Mouse (Mus musculus) CH12.LX (cell line): ENCODE measurements at regions not wholly inside any gene's neighbourhood (a gene's known extent, or its start where the extent isn't known, plus 50 kb on each side); places are given as distances from the start of the nearest gene placed in this dataset.

Experiments used
- DNase-seq: peaks from one replicate; pipeline ENCODE4 v3.0.0-alpha.2; 2013; ENCODE audit errors: extremely low read depth
- H3K27ac ChIP-seq: 2 replicates; pipeline ENCODE4 v1.5.1; 2012; ENCODE audit warnings: low read depth, mild to moderate bottlenecking, control low read depth, moderate library complexity; ENCODE audit not compliant: insufficient read depth
- H3K27me3 ChIP-seq: replicated peaks from 2 replicates; pipeline ENCODE3; 2012; ENCODE audit warnings: inconsistent platforms
- H3K36me3 ChIP-seq, 2 experiments: replicated peaks in 1 of 2; 2 replicates each; pipeline versions ENCODE3 to v1.6.1; 2012; ENCODE audit warnings: inconsistent platforms in 1 of 2, low read length in 1 of 2, mild to moderate bottlenecking in 1 of 2, mixed read lengths in 1 of 2, moderate library complexity in 1 of 2; ENCODE audit not compliant: control insufficient read depth in 1 of 2, insufficient read depth in 1 of 2
- H3K4me1 ChIP-seq, 2 experiments: 2 replicates each; pipeline ENCODE4 v1.6.1; 2012; ENCODE audit warnings: inconsistent platforms in 1 of 2, moderate library complexity in 1 of 2; ENCODE audit not compliant: insufficient read depth in 2 of 2, control insufficient read depth in 1 of 2
- H3K4me2 ChIP-seq: 2 replicates; pipeline ENCODE4 v1.6.1; 2012; ENCODE audit warnings: low read depth, mild to moderate bottlenecking, control low read depth; ENCODE audit not compliant: poor library complexity, insufficient read depth, severe bottlenecking
- H3K4me3 ChIP-seq, 3 experiments: fragments of 150-350 bp in 1 of 3; sonication (generic) in 1 of 3; replicated peaks in 1 of 3; 2 replicates each; pipeline versions ENCODE3 to v1.5.1; 2011 to 2012; ENCODE audit warnings: low read depth in 2 of 3, low read length in 2 of 3, mild to moderate bottlenecking in 2 of 3, moderate library complexity in 2 of 3, control low read depth in 1 of 3, improper control_type of control experiment in 1 of 3, inconsistent platforms in 1 of 3, mixed read lengths in 1 of 3; ENCODE audit not compliant: poor library complexity in 1 of 3
- H3K79me2 ChIP-seq: replicated peaks from 2 replicates; pipeline ENCODE4 v1.6.1; 2012; ENCODE audit warnings: mild to moderate bottlenecking, moderate library complexity; ENCODE audit not compliant: control insufficient read depth, poor library complexity, insufficient read depth, severe bottlenecking; ENCODE audit errors: extremely low read depth
- H3K9ac ChIP-seq: 2 replicates; pipeline ENCODE4 v1.6.1; 2012; ENCODE audit warnings: low read depth, mild to moderate bottlenecking, control low read depth, moderate library complexity; ENCODE audit not compliant: insufficient read depth
- H3K9me3 ChIP-seq: replicated peaks from 2 replicates; pipeline ENCODE3; 2012; ENCODE audit warnings: low read length, inconsistent platforms, mixed read lengths
- CHD1 ChIP-seq: IDR thresholded peaks from 2 replicates; pipeline ENCODE4 v1.6.1; 2012; ENCODE audit warnings: low read depth, low read length, improper control_type of control experiment, inconsistent platforms
- E2F4 ChIP-seq: IDR thresholded peaks from 2 replicates; pipeline ENCODE4 v1.6.1; 2011; ENCODE audit warnings: low read depth, low read length, improper control_type of control experiment; ENCODE audit not compliant: insufficient replicate concordance
- ETS1 ChIP-seq: conservative IDR thresholded peaks from 2 replicates; pipeline ENCODE4 v1.6.1; 2012; ENCODE audit warnings: low read depth, mild to moderate bottlenecking, inconsistent platforms, low read length, improper control_type of control experiment, moderate library complexity
- GABPA ChIP-seq: IDR thresholded peaks from 2 replicates; pipeline ENCODE4 v1.6.1; 2012; ENCODE audit warnings: low read depth, low read length, improper control_type of control experiment, inconsistent platforms; ENCODE audit not compliant: insufficient replicate concordance
- IRF4 ChIP-seq: IDR thresholded peaks from 2 replicates; pipeline ENCODE4 v1.6.1; 2014; ENCODE audit warnings: low read depth, mild to moderate bottlenecking, inconsistent platforms, low read length, improper control_type of control experiment
- JUND ChIP-seq: conservative IDR thresholded peaks from 2 replicates; pipeline ENCODE4 v1.6.1; 2011; ENCODE audit warnings: low read depth, low read length, improper control_type of control experiment
- KAT2A ChIP-seq: IDR thresholded peaks from 2 replicates; pipeline ENCODE4 v1.6.1; 2012; ENCODE audit warnings: low read length, improper control_type of control experiment, inconsistent platforms; ENCODE audit not compliant: insufficient replicate concordance
- MAFK ChIP-seq: IDR thresholded peaks from 2 replicates; pipeline ENCODE4 v1.6.1; 2011; ENCODE audit warnings: low read length, improper control_type of control experiment; ENCODE audit not compliant: insufficient replicate concordance
- MAX ChIP-seq: IDR thresholded peaks from 2 replicates; pipeline ENCODE4 v1.6.1; 2011; ENCODE audit warnings: low read length, improper control_type of control experiment
- MEF2A ChIP-seq: IDR thresholded peaks from 2 replicates; pipeline ENCODE4 v1.6.1; 2014; ENCODE audit warnings: low read depth, mild to moderate bottlenecking, inconsistent platforms, low read length, improper control_type of control experiment, borderline replicate concordance
- NELFE ChIP-seq: IDR thresholded peaks from 2 replicates; pipeline ENCODE4 v1.6.1; 2011; ENCODE audit warnings: low read depth, low read length, improper control_type of control experiment
- PAX5 ChIP-seq: IDR thresholded peaks from 2 replicates; pipeline ENCODE4 v1.6.1; 2012; ENCODE audit warnings: low read length, inconsistent platforms, mixed read lengths
- POLR2AphosphoS2 ChIP-seq: IDR thresholded peaks from 2 replicates; pipeline ENCODE4 v1.6.1; 2011; ENCODE audit warnings: low read depth, low read length, improper control_type of control experiment
- SMC3 ChIP-seq: IDR thresholded peaks from 2 replicates; pipeline ENCODE4 v1.6.1; 2011; ENCODE audit warnings: low read depth, low read length, improper control_type of control experiment
- TBP ChIP-seq: conservative IDR thresholded peaks from 2 replicates; pipeline ENCODE4 v1.6.1; 2011; ENCODE audit warnings: low read depth, low read length, improper control_type of control experiment
- USF2 ChIP-seq: conservative IDR thresholded peaks from 2 replicates; pipeline ENCODE4 v1.6.1; 2011; ENCODE audit warnings: low read depth, low read length, improper control_type of control experiment
- ZC3H11A ChIP-seq: IDR thresholded peaks from 2 replicates; pipeline ENCODE4 v1.6.1; 2012; ENCODE audit warnings: low read depth, mild to moderate bottlenecking, inconsistent platforms, low read length, improper control_type of control experiment
- ZKSCAN1 ChIP-seq: IDR thresholded peaks from 2 replicates; pipeline ENCODE4 v1.6.1; 2012; ENCODE audit warnings: low read depth, inconsistent platforms, low read length, improper control_type of control experiment, borderline replicate concordance
- ZMIZ1 ChIP-seq: IDR thresholded peaks from 2 replicates; pipeline ENCODE4 v1.6.1; 2012; ENCODE audit warnings: low read depth, mild to moderate bottlenecking, inconsistent platforms, low read length, improper control_type of control experiment
- dilution Hi-C: fragments of 300-500 bp; cut with MboI; formaldehyde crosslinking; loops from 2 replicates; pipeline ENCODE4 v1.14.3; 2020; ENCODE audit warnings: low sequenced_read_pairs; ENCODE audit not compliant: extremely low pct_unique_long_range_greater_than_20kb, extremely low pct_ligation_motif_present
- in situ Hi-C: fragments of 300-500 bp; cut with MboI; formaldehyde crosslinking; loops from 3 replicates; pipeline ENCODE4 v1.14.3; 2019; ENCODE audit warnings: low sequenced_read_pairs, low pct_ligation_motif_present, low pct_unique_long_range_greater_than_20kb, mixed read lengths

DNA sequence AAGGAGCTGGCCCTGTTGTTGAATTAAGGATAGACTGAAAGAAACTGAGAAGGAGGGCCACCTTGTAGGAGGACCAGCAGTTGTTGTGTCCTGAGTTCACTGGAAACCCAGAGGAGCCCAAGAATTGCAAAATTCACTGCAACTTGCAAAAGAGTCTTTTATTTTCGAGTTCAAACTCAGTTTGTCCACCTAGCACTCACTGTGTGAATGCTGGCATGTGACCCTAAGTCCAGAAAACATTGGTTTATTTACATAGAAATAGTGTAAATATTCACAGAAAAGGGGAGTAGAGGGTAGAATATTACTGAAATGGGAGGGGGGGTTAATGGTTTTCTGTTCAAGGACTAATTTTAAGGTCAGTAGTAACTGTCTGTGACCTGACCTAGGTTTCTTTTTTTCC, 394.7 kb downstream of the 4933405O20Rik start:
- dilution Hi-C loops (no loop called here), in situ Hi-C loops (no loop called here)
- no peak for TF ChIP-seq CHD1
- no peak for TF ChIP-seq SMC3
- TF ChIP-seq MEF2A, result no peak
- no peak for TF ChIP-seq ETS1
- no peak for TF ChIP-seq NELFE
- Histone ChIP-seq H3K4me1 (no peaks in the 10 kb centered on the region), H3K9ac (no peak overlapping the region), H3K79me2 (no peaks in the 10 kb centered on the region), H3K9me3 (peaks cover 21% of the 10 kb centered on the region), H3K4me2 (no peak overlapping the region), H3K27me3 (no peaks in the 10 kb centered on the region), H3K27ac (no peak overlapping the region), H3K4me3 (no peak overlapping the region), H3K36me3 (no peaks in the 10 kb centered on the region)
- no peak for DNase-seq

DNA sequence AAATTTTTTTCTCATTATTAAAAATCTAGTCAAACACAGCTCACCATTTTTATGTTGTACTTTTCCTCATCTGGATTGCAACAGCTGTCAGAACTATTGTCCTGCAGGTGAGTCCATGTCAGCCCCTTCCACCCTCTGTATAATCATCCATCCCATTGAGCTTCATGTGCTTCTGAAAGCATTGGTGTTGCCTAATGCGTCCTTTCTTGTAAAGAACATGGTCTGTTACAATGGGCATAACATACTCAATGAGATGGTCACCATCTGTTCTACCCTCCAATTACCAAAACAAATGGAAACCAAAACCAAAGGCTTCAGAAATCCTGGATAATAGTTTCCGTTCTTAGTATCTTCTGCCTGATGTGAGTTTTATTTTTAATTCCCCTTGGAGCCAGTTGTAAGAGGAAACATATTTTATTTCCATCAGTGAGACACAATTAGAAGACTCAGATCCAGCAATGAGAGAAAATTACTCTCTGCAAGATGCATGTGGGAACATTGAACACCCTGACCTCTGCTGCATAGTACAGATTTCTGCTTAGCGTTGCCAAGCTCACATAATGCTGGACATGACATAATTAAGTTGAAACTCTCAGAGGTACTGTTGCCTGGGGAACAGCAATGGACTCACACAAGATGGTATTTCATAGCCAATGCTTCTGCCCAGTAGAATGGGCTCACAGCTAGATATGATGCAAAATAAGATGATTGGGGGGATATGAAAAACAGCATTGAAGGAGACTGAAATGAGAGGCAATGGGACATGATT, 443.1 kb downstream of the 4933405O20Rik start:
- H3K36me3 ChIP-seq, result no peaks in the 10 kb centered on the region
- TF ChIP-seq JUND, result no peak
- TF ChIP-seq TBP, result no peak
- no peak for TF ChIP-seq ZC3H11A
- no peak for TF ChIP-seq SMC3
- TF ChIP-seq GABPA, result no peak
- no peak for TF ChIP-seq E2F4
- TF ChIP-seq ETS1, result no peak
- no peak for TF ChIP-seq ZKSCAN1
- no peak for TF ChIP-seq PAX5
- TF ChIP-seq ZMIZ1, result no peak
- TF ChIP-seq MEF2A, result no peak
- TF ChIP-seq USF2, result no peak
- TF ChIP-seq MAFK, result no peak
- TF ChIP-seq NELFE, result no peak
- TF ChIP-seq KAT2A, result no peak
- TF ChIP-seq POLR2AphosphoS2, result no peak
- no peak for TF ChIP-seq MAX
- no peak for TF ChIP-seq IRF4
- TF ChIP-seq, all 38 proteins: peak for 0
- DNase-seq, result no peak
- H3K9ac ChIP-seq, result no peak overlapping the region
- H3K27me3 ChIP-seq, result no peaks in the 10 kb centered on the region
- dilution Hi-C loops, result no loop called here
- no peaks in the 10 kb centered on the region for H3K4me1 ChIP-seq
- H3K9me3 ChIP-seq, result peaks cover 35% of the 10 kb centered on the region
- in situ Hi-C loops, result no loop called here
- no peak overlapping the region for H3K4me3 ChIP-seq
- no peak overlapping the region for H3K27ac ChIP-seq
- H3K79me2 ChIP-seq, result no peaks in the 10 kb centered on the region
- no peak overlapping the region for H3K4me2 ChIP-seq
